Mouse (Mus musculus) kidney, embryonic 14.5 days (tissue): ENCODE measurements at regions not wholly inside any gene's neighbourhood (a gene's known extent, or its start where the extent isn't known, plus 50 kb on each side); places are given as distances from the start of the nearest gene placed in this dataset.

Experiments used
- ATAC-seq: fragments of 200-750 bp; cut with Nextera tagmentation; 2 replicates; pipeline ENCODE4 v1.8.0; 2017; ENCODE audit warnings: moderate number of reproducible peaks, mild to moderate bottlenecking, moderate TSS enrichment, moderate library complexity; ENCODE audit not compliant: low FRiP score, low TSS enrichment
- H3K27ac ChIP-seq: fragments of 300-500 bp; sonication (generic); 2 replicates; pipeline ENCODE4 v1.5.1; 2014; ENCODE audit warnings: low read depth, mild to moderate bottlenecking, low read length, moderate library complexity, mixed read lengths
- H3K27me3 ChIP-seq: fragments of 300-500 bp; sonication (generic); 2 replicates; pipeline ENCODE4 v1.6.1; 2014; ENCODE audit warnings: mild to moderate bottlenecking, low read length; ENCODE audit not compliant: control insufficient read depth, insufficient read depth
- H3K36me3 ChIP-seq: fragments of 300-500 bp; sonication (generic); 2 replicates; pipeline ENCODE4 v1.6.1; 2014; ENCODE audit warnings: low read length, mixed read lengths; ENCODE audit not compliant: control insufficient read depth, insufficient read depth
- H3K4me1 ChIP-seq: fragments of 300-500 bp; sonication (generic); 2 replicates; pipeline ENCODE4 v1.6.1; 2014; ENCODE audit warnings: low read length, mixed read lengths; ENCODE audit not compliant: control insufficient read depth, insufficient read depth
- H3K4me2 ChIP-seq: fragments of 300-500 bp; sonication (generic); replicated peaks from 2 replicates; pipeline ENCODE4 v1.6.1; 2014; ENCODE audit warnings: low read depth, mild to moderate bottlenecking, low read length
- H3K4me3 ChIP-seq: fragments of 300-500 bp; sonication (generic); 2 replicates; pipeline ENCODE4 v1.5.1; 2014; ENCODE audit warnings: mild to moderate bottlenecking, low read length
- H3K9ac ChIP-seq: fragments of 300-500 bp; sonication (generic); 2 replicates; pipeline ENCODE4 v1.6.1; 2014; ENCODE audit warnings: low read depth, mild to moderate bottlenecking, low read length, moderate library complexity
- H3K9me3 ChIP-seq: fragments of 300-500 bp; sonication (generic); 2 replicates; pipeline ENCODE4 v1.6.1; 2016; ENCODE audit warnings: low read length; ENCODE audit not compliant: control insufficient read depth
- WGBS: fragments of 180-500 bp; shearing (Covaris S2); extraction: QIAGEN DNeasy Blood & Tissue Kit; methylation state at CpG from one replicate; pipeline ENCODE4 v1.1.7; 2014; 5-methylcytosine and 5-hydroxymethylcytosine counted together

GRCm38 (mm10) chr11:6902991-6903390 lies 65.5 kb upstream of the Gm11983 start:
- H3K4me2 ChIP-seq: no peak overlapping the region
- no peak overlapping the region for H3K4me3 ChIP-seq
- no peak for ATAC-seq
- H3K9ac ChIP-seq: no peak overlapping the region
- no peaks in the 10 kb centered on the region for H3K36me3 ChIP-seq
- no peak overlapping the region for H3K27ac ChIP-seq
- no peaks in the 10 kb centered on the region for H3K27me3 ChIP-seq
- 88% methylated on average over 3 of the region's 3 CpGs for WGBS
- H3K4me1 ChIP-seq: no peaks in the 10 kb centered on the region
- no peaks in the 10 kb centered on the region for H3K9me3 ChIP-seq

GRCm38 (mm10) chr11:6902271-6902670 lies 64.8 kb upstream of the Gm11983 start:
- no peaks in the 10 kb centered on the region for H3K27me3 ChIP-seq
- ATAC-seq: no peak

GRCm38 (mm10) chr11:6900769-6901481 lies 63.5 kb upstream of the Gm11983 start:
- ATAC-seq: no peak
- H3K27me3 ChIP-seq: no peaks in the 10 kb centered on the region
- whole genome bisulfite sequencing: 61% methylated on average over 11 of the region's 11 CpGs

More at GRCm38 (mm10) chr11:6902271-6902670, 64.8 kb upstream of the Gm11983 start:
- Histone ChIP-seq H3K36me3 (no peaks in the 10 kb centered on the region), H3K27ac (no peak overlapping the region), H3K4me3 (no peak overlapping the region), H3K4me2 (no peak overlapping the region), H3K9ac (no peak overlapping the region), H3K4me1 (no peaks in the 10 kb centered on the region), H3K9me3 (no peaks in the 10 kb centered on the region)
- WGBS: 73% methylated on average over 3 of the region's 3 CpGs

GRCm38 (mm10) chr11:6900357-6900756 lies 62.9 kb upstream of the Gm11983 start:
- Histone ChIP-seq H3K4me3 (no peak overlapping the region), H3K36me3 (no peaks in the 10 kb centered on the region), H3K4me1 (no peaks in the 10 kb centered on the region), H3K27ac (no peak overlapping the region), H3K9me3 (no peaks in the 10 kb centered on the region), H3K9ac (no peak overlapping the region), H3K4me2 (no peak overlapping the region), H3K27me3 (no peaks in the 10 kb centered on the region)
- 68% methylated on average over 12 of the region's 12 CpGs for WGBS
- ATAC-seq: no peak

More at GRCm38 (mm10) chr11:6900769-6901481, 63.5 kb upstream of the Gm11983 start:
- H3K9ac ChIP-seq: no peak overlapping the region
- H3K4me1 ChIP-seq: no peaks in the 10 kb centered on the region
- H3K4me3 ChIP-seq: no peak overlapping the region
- no peaks in the 10 kb centered on the region for H3K36me3 ChIP-seq
- H3K27ac ChIP-seq: no peak overlapping the region
- no peak overlapping the region for H3K4me2 ChIP-seq
- H3K9me3 ChIP-seq: no peaks in the 10 kb centered on the region

GRCm38 (mm10) chr11:6899271-6900005 lies 62.0 kb upstream of the Gm11983 start:
- ATAC-seq: no peak
- Histone ChIP-seq H3K4me1 (no peaks in the 10 kb centered on the region), H3K27ac (no peak overlapping the region), H3K36me3 (no peaks in the 10 kb centered on the region), H3K4me2 (no peak overlapping the region), H3K4me3 (no peak overlapping the region), H3K9ac (no peak overlapping the region), H3K27me3 (no peaks in the 10 kb centered on the region), H3K9me3 (no peaks in the 10 kb centered on the region)
- 73% methylated on average over 13 of the region's 13 CpGs for WGBS

- Histone ChIP-seq H3K4me3 (no peak overlapping the region), H3K4me1 (no peaks in the 10 kb centered on the region), H3K4me2 (no peak overlapping the region), H3K27ac (no peak overlapping the region), H3K27me3 (no peaks in the 10 kb centered on the region), H3K36me3 (no peaks in the 10 kb centered on the region), H3K9me3 (no peaks in the 10 kb centered on the region), H3K9ac (no peak overlapping the region)
- no peak for ATAC-seq
- 84% methylated on average over 5 of the region's 5 CpGs for WGBS
Measured at GRCm38 (mm10) chr11:6898357-6899097, 61.1 kb upstream of the Gm11983 start.

GRCm38 (mm10) chr11:6895786-6896093 lies 58.3 kb upstream of the Gm11983 start:
- no peak overlapping the region for H3K4me2 ChIP-seq
- H3K9me3 ChIP-seq: no peaks in the 10 kb centered on the region
- H3K27me3 ChIP-seq: no peaks in the 10 kb centered on the region
- no peak overlapping the region for H3K4me3 ChIP-seq
- peak overlapping the region; percentile 76; the same call in 1 of the 2 replicates for H3K27ac ChIP-seq
- 54% methylated on average over 8 of the region's 8 CpGs for whole genome bisulfite sequencing
- no peak overlapping the region for H3K9ac ChIP-seq
- ATAC-seq: peak; percentile 29; the same call in 1 of the 2 replicates
- no peaks in the 10 kb centered on the region for H3K36me3 ChIP-seq
- H3K4me1 ChIP-seq: no peaks in the 10 kb centered on the region

- Histone ChIP-seq H3K27me3 (no peaks in the 10 kb centered on the region), H3K9ac (no peak overlapping the region), H3K9me3 (no peaks in the 10 kb centered on the region), H3K4me1 (no peaks in the 10 kb centered on the region), H3K4me3 (no peak overlapping the region), H3K36me3 (no peaks in the 10 kb centered on the region), H3K4me2 (no peak overlapping the region), H3K27ac (peak overlapping the region; percentile 76)
- ATAC-seq: peak; percentile 88
- WGBS: 24% methylated on average over 7 of the region's 7 CpGs
Measured at GRCm38 (mm10) chr11:6894911-6895785, 57.7 kb upstream of the Gm11983 start.
